Mouse (Mus musculus) forebrain, embryonic 11.5 days (tissue): ENCODE data around the gene Rnf212b. TPM values are rescaled to one million over a fixed set of nuclear protein-coding genes. Genes with fewer than 3 reads are reported as not detected.

ENCODE experiments used
- ATAC-seq: fragments of 200-750 bp; cut with Nextera tagmentation; replicated peaks from 2 replicates; pipeline ENCODE4 v1.8.0; 2017; ENCODE audit warnings: moderate TSS enrichment; ENCODE audit not compliant: low FRiP score
- DNase-seq: peaks from one replicate; pipeline ENCODE4 v3.0.0-alpha.2; 2017; ENCODE audit warnings: low spot score
- H3K27ac ChIP-seq: fragments of 300-500 bp; sonication (generic); 2 replicates; pipeline ENCODE4 v1.5.1; 2014; ENCODE audit warnings: low read depth, low read length
- H3K27me3 ChIP-seq: fragments of 300-500 bp; sonication (generic); 2 replicates; pipeline ENCODE4 v1.6.1; 2014; ENCODE audit warnings: mild to moderate bottlenecking, low read length, mixed read lengths; ENCODE audit not compliant: control insufficient read depth, insufficient read depth
- H3K36me3 ChIP-seq: fragments of 300-500 bp; sonication (generic); 2 replicates; pipeline ENCODE4 v1.6.1; 2014; ENCODE audit warnings: mild to moderate bottlenecking, low read length, moderate library complexity, mixed read lengths; ENCODE audit not compliant: control insufficient read depth, insufficient read depth
- H3K4me1 ChIP-seq: fragments of 300-500 bp; sonication (generic); replicated peaks from 2 replicates; pipeline ENCODE4 v1.6.1; 2014; ENCODE audit warnings: low read length, mixed read lengths; ENCODE audit not compliant: control insufficient read depth, insufficient read depth
- H3K4me2 ChIP-seq: fragments of 300-500 bp; sonication (generic); 2 replicates; pipeline ENCODE4 v1.6.1; 2014; ENCODE audit warnings: low read depth, mild to moderate bottlenecking, low read length, moderate library complexity, mixed read lengths; ENCODE audit not compliant: severe bottlenecking
- H3K4me3 ChIP-seq: fragments of 300-500 bp; sonication (generic); 2 replicates; pipeline ENCODE4 v1.5.1; 2014; ENCODE audit warnings: low read depth, low read length
- H3K9ac ChIP-seq: fragments of 300-500 bp; sonication (generic); 2 replicates; pipeline ENCODE4 v1.6.1; 2014; ENCODE audit warnings: low read length
- H3K9me3 ChIP-seq: fragments of 300-500 bp; sonication (generic); 2 replicates; pipeline ENCODE4 v1.6.1; 2016; ENCODE audit warnings: low read length, mixed read lengths; ENCODE audit not compliant: control insufficient read depth
- WGBS: fragments of 180-500 bp; shearing (Covaris S2); extraction: QIAGEN DNeasy Blood & Tissue Kit; methylation state at CpG from one replicate; pipeline ENCODE4 v1.1.7; 2014; 5-methylcytosine and 5-hydroxymethylcytosine counted together
- polyA plus RNA-seq: library from polyadenylated mRNA; unstranded; fragments of >200 nt; fragmentation: Nextera tagmentation; extraction: Ambion mirVana; gene quantifications from 2 replicates; pipeline ENCODE4 v1.2.1, GENCODE M21; 2014

Gene Rnf212b
- polyA plus RNA-seq, 1 experiment from 2014 or later = not detected

DNA sequence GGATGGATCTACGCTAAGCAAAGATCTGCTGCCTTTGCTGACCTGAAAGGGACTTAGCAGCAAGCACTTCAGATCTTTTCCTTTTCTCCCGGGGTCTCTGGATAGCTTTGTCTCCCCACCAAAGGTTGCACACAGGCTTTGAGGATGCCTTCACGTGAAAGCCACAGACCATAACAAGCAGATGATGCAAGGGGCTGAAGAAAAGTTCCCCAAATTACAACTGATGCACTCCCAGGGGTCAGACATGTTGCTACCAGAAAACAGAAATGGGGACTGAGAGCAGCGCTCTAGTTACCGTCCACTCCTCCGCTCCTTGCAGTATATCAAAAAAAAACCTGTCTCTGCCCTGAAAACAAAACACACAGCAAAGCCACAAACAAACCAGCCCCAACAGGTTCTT, 21.8 kb upstream of the Rnf212b start:
- Histone ChIP-seq H3K27ac (no peak overlapping the region), H3K4me3 (no peak overlapping the region), H3K27me3 (no peaks in the 10 kb centered on the region), H3K36me3 (no peaks in the 10 kb centered on the region), H3K9me3 (no peaks in the 10 kb centered on the region; the same call in 1 of the 2 replicates), H3K9ac (no peak overlapping the region), H3K4me2 (no peak overlapping the region), H3K4me1 (no peaks in the 10 kb centered on the region)
- 74% methylated on average over 6 of the region's 6 CpGs for WGBS
- no peak for DNase-seq
- no peak for ATAC-seq

GRCm38 (mm10) chr14:54793351-54793750, 20.6 kb upstream of the Rnf212b start:
- Histone ChIP-seq H3K9me3 (no peaks in the 10 kb centered on the region), H3K4me2 (no peak overlapping the region), H3K9ac (no peak overlapping the region), H3K4me1 (no peaks in the 10 kb centered on the region), H3K4me3 (no peak overlapping the region), H3K27ac (no peak overlapping the region), H3K36me3 (no peaks in the 10 kb centered on the region), H3K27me3 (no peaks in the 10 kb centered on the region)
- no peak for DNase-seq
- WGBS = 81% methylated on average over 1 of the region's 1 CpGs
- ATAC-seq = no peak

GRCm38 (mm10) chr14:54793894-54794830, 19.8 kb upstream of the Rnf212b start:
- H3K9me3 ChIP-seq = no peaks in the 10 kb centered on the region
- 82% methylated on average over 8 of the region's 8 CpGs for WGBS
- H3K4me2 ChIP-seq = no peak overlapping the region
- no peak overlapping the region for H3K4me3 ChIP-seq
- ATAC-seq (no peak), DNase-seq (no peak)
- H3K36me3 ChIP-seq = no peaks in the 10 kb centered on the region
- no peak overlapping the region for H3K27ac ChIP-seq
- H3K9ac ChIP-seq = no peak overlapping the region
- H3K4me1 ChIP-seq = no peaks in the 10 kb centered on the region
- no peaks in the 10 kb centered on the region for H3K27me3 ChIP-seq

DNA sequence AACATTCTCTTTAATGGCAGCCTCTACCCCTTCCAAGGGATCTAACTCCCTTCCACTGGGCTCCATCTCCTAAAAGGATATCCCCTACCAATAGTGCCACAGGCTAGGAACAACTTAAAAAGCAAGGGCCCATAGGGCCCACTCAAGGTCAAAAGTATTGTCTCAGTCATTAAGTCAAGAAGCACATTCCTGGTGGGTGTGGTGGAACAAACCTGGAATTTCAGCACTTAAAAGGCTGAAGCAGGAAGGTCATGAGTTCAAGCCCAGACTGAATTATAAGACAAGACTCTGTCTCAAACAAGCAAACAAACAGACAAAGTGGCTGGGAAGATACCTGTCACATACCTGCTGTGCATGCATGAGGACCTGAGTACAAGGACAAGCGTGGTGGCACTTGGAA, 18.0 kb upstream of the Rnf212b start:
- ATAC-seq (no peak), DNase-seq (no peak)
- WGBS = 88% methylated on average over 1 of the region's 1 CpGs
- no peaks in the 10 kb centered on the region for H3K4me1 ChIP-seq
- no peaks in the 10 kb centered on the region for H3K9me3 ChIP-seq
- no peak overlapping the region for H3K4me3 ChIP-seq
- no peaks in the 10 kb centered on the region for H3K27me3 ChIP-seq
- no peak overlapping the region for H3K4me2 ChIP-seq
- H3K9ac ChIP-seq = no peak overlapping the region
- H3K27ac ChIP-seq = no peak overlapping the region
- H3K36me3 ChIP-seq = no peaks in the 10 kb centered on the region

- Histone ChIP-seq H3K27me3 (no peaks in the 10 kb centered on the region), H3K36me3 (no peaks in the 10 kb centered on the region), H3K4me2 (no peak overlapping the region), H3K4me1 (no peaks in the 10 kb centered on the region), H3K9ac (no peak overlapping the region), H3K27ac (no peak overlapping the region), H3K4me3 (no peak overlapping the region), H3K9me3 (no peaks in the 10 kb centered on the region)
- WGBS = 94% methylated on average over 15 of the region's 15 CpGs
- ATAC-seq (no peak), DNase-seq (no peak)
Measured at GRCm38 (mm10) chr14:54796760-54797159, 17.2 kb upstream of the Rnf212b start.

GRCm38 (mm10) chr14:54799686-54800085, 14.3 kb upstream of the Rnf212b start:
- Histone ChIP-seq H3K9ac (no peak overlapping the region), H3K36me3 (no peaks in the 10 kb centered on the region), H3K4me2 (no peak overlapping the region), H3K4me3 (no peak overlapping the region), H3K27ac (no peak overlapping the region), H3K4me1 (no peaks in the 10 kb centered on the region), H3K27me3 (no peaks in the 10 kb centered on the region), H3K9me3 (no peaks in the 10 kb centered on the region)
- ATAC-seq (no peak), DNase-seq (no peak)
- 50% methylated on average over 10 of the region's 10 CpGs for WGBS

GRCm38 (mm10) chr14:54802428-54802827, 11.5 kb upstream of the Rnf212b start:
- Histone ChIP-seq H3K4me2 (no peak overlapping the region), H3K9me3 (no peaks in the 10 kb centered on the region), H3K4me3 (no peak overlapping the region), H3K36me3 (no peaks in the 10 kb centered on the region), H3K9ac (no peak overlapping the region), H3K27ac (no peak overlapping the region), H3K4me1 (no peaks in the 10 kb centered on the region), H3K27me3 (no peaks in the 10 kb centered on the region)
- WGBS = 85% methylated on average over 4 of the region's 4 CpGs
- no peak for ATAC-seq
- no peak for DNase-seq

DNA sequence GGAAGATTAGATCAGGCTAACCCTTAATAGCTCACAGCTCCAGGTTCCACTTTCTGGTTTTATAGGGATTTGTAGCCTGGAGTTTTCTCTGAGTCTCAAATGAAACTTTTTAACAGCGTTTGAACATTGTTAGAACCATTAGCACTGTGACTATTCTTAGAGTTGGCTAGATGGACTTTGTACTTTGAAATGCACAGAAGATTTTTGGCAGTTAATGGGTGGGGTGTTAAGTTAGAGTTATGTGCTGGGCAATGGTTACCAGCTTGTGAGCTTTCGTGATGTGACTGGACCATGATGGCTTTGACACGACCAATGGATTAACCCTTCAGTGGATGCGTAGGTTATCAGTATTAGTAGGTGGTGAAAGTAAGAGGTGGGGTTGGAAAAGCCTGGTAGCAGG, 7.8 kb upstream of the Rnf212b start:
- Histone ChIP-seq H3K27ac (no peak overlapping the region), H3K4me3 (no peak overlapping the region), H3K4me1 (no peaks in the 10 kb centered on the region), H3K27me3 (no peaks in the 10 kb centered on the region), H3K9ac (no peak overlapping the region), H3K36me3 (no peaks in the 10 kb centered on the region), H3K4me2 (no peak overlapping the region), H3K9me3 (no peaks in the 10 kb centered on the region)
- ATAC-seq (no peak), DNase-seq (no peak)
- WGBS = 87% methylated on average over 4 of the region's 4 CpGs
